Mouse (Mus musculus): ENCODE measurements around the gene Mlf1.
A peak's percentile ranks its signal among the peaks of the same experiment; 100 is the strongest.

Gene Mlf1

GRCm38 (mm10) chr3:67373872-67374271 is at the start of gene Mlf1:
Gene Mlf1, plus strand, starts transcription at chr3:67374097.
- DNase-seq (ENCODE audit: low read depth, low spot score): peak; percentile 88

- DNase-seq (ENCODE audit: low read depth, low spot score): no peak
Observed at GRCm38 (mm10) chr3:67339558-67339957, 34.3 kb upstream of the Mlf1 start.

GRCm38 (mm10) chr3:67340921-67341320 is 33.0 kb upstream of the Mlf1 start:
- no peak for DNase-seq (ENCODE audit: low read depth, low spot score)

GRCm38 (mm10) chr3:67343004-67343662 is 30.8 kb upstream of the Mlf1 start:
- no peak for DNase-seq (ENCODE audit: low read depth, low spot score)

- DNase-seq (ENCODE audit: low read depth, low spot score): peak; percentile 34
Observed at GRCm38 (mm10) chr3:67344599-67344998, 29.3 kb upstream of the Mlf1 start.

- no peak for DNase-seq (ENCODE audit: low read depth, low spot score)
Observed at GRCm38 (mm10) chr3:67346674-67347073, 27.2 kb upstream of the Mlf1 start.

- DNase-seq (ENCODE audit: low read depth, low spot score): no peak
Observed at GRCm38 (mm10) chr3:67351406-67352127, 22.3 kb upstream of the Mlf1 start.

GRCm38 (mm10) chr3:67352128-67352762 is 21.7 kb upstream of the Mlf1 start:
- DNase-seq (ENCODE audit: low read depth, low spot score): peak; percentile 34

- DNase-seq (ENCODE audit: low read depth, low spot score): no peak
Observed at GRCm38 (mm10) chr3:67352763-67353149, 21.1 kb upstream of the Mlf1 start.

- no peak for DNase-seq (ENCODE audit: low read depth, low spot score)
Observed at GRCm38 (mm10) chr3:67358376-67358775, 15.5 kb upstream of the Mlf1 start.

- no peak for DNase-seq (ENCODE audit: low read depth, low spot score)
Observed at GRCm38 (mm10) chr3:67366087-67366892, 7.6 kb upstream of the Mlf1 start.

GRCm38 (mm10) chr3:67367481-67367880 is 6.4 kb upstream of the Mlf1 start:
- no peak for DNase-seq (ENCODE audit: low read depth, low spot score)

GRCm38 (mm10) chr3:67369407-67370079 is 4.4 kb upstream of the Mlf1 start:
- DNase-seq (ENCODE audit: low read depth, low spot score): no peak

- DNase-seq (ENCODE audit: low read depth, low spot score): no peak
Observed at GRCm38 (mm10) chr3:67372194-67372593, 1.7 kb upstream of the Mlf1 start.

- no peak for DNase-seq (ENCODE audit: low read depth, low spot score)
Observed at GRCm38 (mm10) chr3:67372781-67373180, 1.1 kb upstream of the Mlf1 start.

- DNase-seq (ENCODE audit: low read depth, low spot score): no peak
Observed at GRCm38 (mm10) chr3:67374360-67374778, 472 bp downstream of the Mlf1 start.

- no peak for DNase-seq (ENCODE audit: low read depth, low spot score)
Observed at GRCm38 (mm10) chr3:67375063-67375462, 1.2 kb downstream of the Mlf1 start, which contains the start of gene Gm17402. Gene Gm17402, minus strand, starts transcription at chr3:67375163.

GRCm38 (mm10) chr3:67378215-67378614 is 4.3 kb downstream of the Mlf1 start:
- no peak for DNase-seq (ENCODE audit: low read depth, low spot score)

- peak; percentile 7 for DNase-seq (ENCODE audit: low read depth, low spot score)
Observed at GRCm38 (mm10) chr3:67429338-67429998, 55.6 kb downstream of the Mlf1 start.

- DNase-seq (ENCODE audit: low read depth, low spot score): peak; percentile 88
Observed at GRCm38 (mm10) chr3:67429999-67430380, 56.1 kb downstream of the Mlf1 start, which contains the start of gene Gfm1. Gene Gfm1, plus strand, starts transcription at chr3:67430096.

GRCm38 (mm10) chr3:67434011-67434410 is 60.1 kb downstream of the Mlf1 start:
- no peak for DNase-seq (ENCODE audit: low read depth, low spot score)
